Mouse (Mus musculus) hindbrain, embryonic 16.5 days (tissue): ENCODE results near the gene Nfam1. TPM values are rescaled to one million over a fixed set of nuclear protein-coding genes. Genes with fewer than 3 reads are reported as not detected.

ENCODE experiments used
- ATAC-seq: fragments of 200-750 bp; cut with Nextera tagmentation; 2 replicates; pipeline ENCODE4 v1.8.0; 2017; ENCODE audit warnings: moderate TSS enrichment, moderate library complexity
- H3K27ac ChIP-seq: fragments of 300-500 bp; sonication (generic); 2 replicates; pipeline ENCODE4 v1.5.1; 2014; ENCODE audit warnings: low read depth, mild to moderate bottlenecking, control low read depth, low read length, moderate library complexity
- H3K27me3 ChIP-seq: fragments of 300-500 bp; sonication (generic); replicated peaks from 2 replicates; pipeline ENCODE4 v1.6.1; 2014; ENCODE audit warnings: low read length; ENCODE audit not compliant: control insufficient read depth, insufficient read depth
- H3K36me3 ChIP-seq: fragments of 300-500 bp; sonication (generic); 2 replicates; pipeline ENCODE4 v1.6.1; 2014; ENCODE audit warnings: mild to moderate bottlenecking, low read length, moderate library complexity, mixed read lengths; ENCODE audit not compliant: control insufficient read depth, insufficient read depth
- H3K4me1 ChIP-seq: fragments of 300-500 bp; sonication (generic); 2 replicates; pipeline ENCODE4 v1.6.1; 2014; ENCODE audit warnings: low read depth, low read length; ENCODE audit not compliant: control insufficient read depth, insufficient read depth
- H3K4me2 ChIP-seq: fragments of 300-500 bp; sonication (generic); 2 replicates; pipeline ENCODE4 v1.6.1; 2014; ENCODE audit warnings: mild to moderate bottlenecking, low read length, control low read depth, moderate library complexity
- H3K4me3 ChIP-seq: fragments of 300-500 bp; sonication (generic); 2 replicates; pipeline ENCODE4 v1.5.1; 2014; ENCODE audit warnings: mild to moderate bottlenecking, low read length, control low read depth, moderate library complexity
- H3K9ac ChIP-seq: fragments of 300-500 bp; sonication (generic); 2 replicates; pipeline ENCODE4 v1.6.1; 2014; ENCODE audit warnings: low read depth, mild to moderate bottlenecking, control low read depth, low read length, moderate library complexity
- H3K9me3 ChIP-seq: fragments of 300-500 bp; sonication (generic); 2 replicates; pipeline ENCODE4 v1.6.1; 2014; ENCODE audit warnings: mild to moderate bottlenecking, low read length, moderate library complexity; ENCODE audit not compliant: control insufficient read depth
- WGBS: fragments of 180-500 bp; shearing (Covaris S2); extraction: QIAGEN DNeasy Blood & Tissue Kit; methylation state at CpG from one replicate; pipeline ENCODE4 v1.1.7; 2014; 5-methylcytosine and 5-hydroxymethylcytosine counted together
- polyA plus RNA-seq: library from polyadenylated mRNA; unstranded; fragments of >200 nt; fragmentation: Nextera tagmentation; extraction: Ambion mirVana; gene quantifications from 2 replicates; pipeline ENCODE4 v1.2.1, GENCODE M21; 2015

The Nfam1 gene
- polyA plus RNA-seq, 1 experiment from 2014 or later = 2.2 TPM

GRCm38 (mm10) chr15:82979531-82979930 is 53.6 kb downstream of the Nfam1 start:
- no peak overlapping the region for H3K4me3 ChIP-seq
- ATAC-seq = no peak
- H3K4me2 ChIP-seq = no peak overlapping the region
- peaks cover 2% of the 10 kb centered on the region; the same call in 1 of the 2 replicates for H3K27me3 ChIP-seq
- H3K4me1 ChIP-seq = peaks cover 29% of the 10 kb centered on the region
- 83% methylated on average over 1 of the region's 1 CpGs for WGBS
- no peaks in the 10 kb centered on the region for H3K9me3 ChIP-seq
- H3K27ac ChIP-seq = no peak overlapping the region
- no peaks in the 10 kb centered on the region for H3K36me3 ChIP-seq
- no peak overlapping the region for H3K9ac ChIP-seq

GRCm38 (mm10) chr15:82974471-82974870 is 58.6 kb downstream of the Nfam1 start:
- no peaks in the 10 kb centered on the region; the same call in 1 of the 2 replicates for H3K4me1 ChIP-seq
- peaks cover 2% of the 10 kb centered on the region; the same call in 1 of the 2 replicates for H3K27me3 ChIP-seq
- H3K9me3 ChIP-seq = no peaks in the 10 kb centered on the region
- no peak for ATAC-seq
- 42% methylated on average over 1 of the region's 1 CpGs for WGBS
- H3K4me2 ChIP-seq = no peak overlapping the region
- H3K27ac ChIP-seq = no peak overlapping the region
- no peak overlapping the region for H3K4me3 ChIP-seq
- H3K9ac ChIP-seq = no peak overlapping the region
- H3K36me3 ChIP-seq = no peaks in the 10 kb centered on the region

- Histone ChIP-seq H3K27ac (0 out of 2 replicates have a peak overlapping the region, but pooled peaks have one; percentile 55), H3K4me2 (no peak overlapping the region), H3K9ac (no peak overlapping the region), H3K9me3 (no peaks in the 10 kb centered on the region), H3K36me3 (no peaks in the 10 kb centered on the region), H3K27me3 (no peaks in the 10 kb centered on the region; the same call in none of the 2 replicates), H3K4me3 (no peak overlapping the region), H3K4me1 (peaks cover 18% of the 10 kb centered on the region)
- ATAC-seq = no peak
- 20% methylated on average over 6 of the region's 6 CpGs for WGBS
Observed at GRCm38 (mm10) chr15:82969206-82969721, 63.8 kb downstream of the Nfam1 start.

GRCm38 (mm10) chr15:82968449-82968848 is 64.7 kb downstream of the Nfam1 start:
- H3K9me3 ChIP-seq = no peaks in the 10 kb centered on the region
- H3K4me2 ChIP-seq = peak overlapping the region; percentile 50
- peaks cover 23% of the 10 kb centered on the region for H3K4me1 ChIP-seq
- peak overlapping the region; percentile 10; the same call in 1 of the 2 replicates for H3K4me3 ChIP-seq
- WGBS = 3% methylated on average over 20 of the region's 22 CpGs
- H3K9ac ChIP-seq = peak overlapping the region; percentile 44
- no peaks in the 10 kb centered on the region; the same call in none of the 2 replicates for H3K27me3 ChIP-seq
- peak; percentile 67 for ATAC-seq
- no peaks in the 10 kb centered on the region for H3K36me3 ChIP-seq
- peak overlapping the region; percentile 55; the same call in 1 of the 2 replicates for H3K27ac ChIP-seq

- peak overlapping the region; percentile 50 for H3K4me2 ChIP-seq
- peaks cover 23% of the 10 kb centered on the region for H3K4me1 ChIP-seq
- H3K27ac ChIP-seq = peak overlapping the region; percentile 55; the same call in 1 of the 2 replicates
- H3K9me3 ChIP-seq = no peaks in the 10 kb centered on the region
- no peaks in the 10 kb centered on the region; the same call in none of the 2 replicates for H3K27me3 ChIP-seq
- no peak overlapping the region for H3K4me3 ChIP-seq
- no peak overlapping the region for H3K9ac ChIP-seq
- 0 out of 2 replicates have a peak, but pooled peaks have one; percentile 9 for ATAC-seq
- WGBS = 27% methylated on average over 6 of the region's 6 CpGs
- H3K36me3 ChIP-seq = no peaks in the 10 kb centered on the region
Observed at GRCm38 (mm10) chr15:82967947-82968346, 65.2 kb downstream of the Nfam1 start.

GRCm38 (mm10) chr15:82964266-82964825 is 68.8 kb downstream of the Nfam1 start:
- Histone ChIP-seq H3K36me3 (no peaks in the 10 kb centered on the region), H3K4me1 (peaks cover 58% of the 10 kb centered on the region), H3K9me3 (no peaks in the 10 kb centered on the region), H3K9ac (peak overlapping the region; percentile 80; the same call in 1 of the 2 replicates), H3K4me2 (peak overlapping the region; percentile 75), H3K27me3 (no peaks in the 10 kb centered on the region; the same call in none of the 2 replicates), H3K27ac (peak overlapping the region; percentile 85), H3K4me3 (peak overlapping the region; percentile 69)
- ATAC-seq = no peak
- WGBS = 57% methylated on average over 14 of the region's 14 CpGs

GRCm38 (mm10) chr15:82963556-82964156 is 69.5 kb downstream of the Nfam1 start:
- peak; percentile 7; the same call in 1 of the 2 replicates for ATAC-seq

GRCm38 (mm10) chr15:82963090-82963489 is 70.0 kb downstream of the Nfam1 start:
- Histone ChIP-seq H3K36me3 (no peaks in the 10 kb centered on the region), H3K27ac (peak overlapping the region; percentile 85), H3K9ac (peak overlapping the region; percentile 80), H3K9me3 (no peaks in the 10 kb centered on the region), H3K27me3 (no peaks in the 10 kb centered on the region; the same call in none of the 2 replicates), H3K4me3 (peak overlapping the region; percentile 69), H3K4me2 (peak overlapping the region; percentile 75), H3K4me1 (peaks cover 60% of the 10 kb centered on the region)
- 4% methylated on average over 37 of the region's 39 CpGs for WGBS
- ATAC-seq = no peak

More at GRCm38 (mm10) chr15:82963556-82964156, 69.5 kb downstream of the Nfam1 start:
- 1% methylated on average over 23 of the region's 82 CpGs for WGBS
- Histone ChIP-seq H3K27ac (peak overlapping the region; percentile 85), H3K9me3 (no peaks in the 10 kb centered on the region), H3K4me2 (peak overlapping the region; percentile 75), H3K4me3 (peak overlapping the region; percentile 69), H3K27me3 (no peaks in the 10 kb centered on the region; the same call in none of the 2 replicates), H3K36me3 (no peaks in the 10 kb centered on the region), H3K4me1 (peaks cover 60% of the 10 kb centered on the region), H3K9ac (peak overlapping the region; percentile 80)

GRCm38 (mm10) chr15:82962536-82962935 is 70.6 kb downstream of the Nfam1 start:
- Histone ChIP-seq H3K27me3 (no peaks in the 10 kb centered on the region; the same call in none of the 2 replicates), H3K4me3 (peak overlapping the region; percentile 69), H3K36me3 (no peaks in the 10 kb centered on the region), H3K4me2 (peak overlapping the region; percentile 75), H3K9me3 (no peaks in the 10 kb centered on the region), H3K9ac (peak overlapping the region; percentile 80), H3K27ac (peak overlapping the region; percentile 85), H3K4me1 (peaks cover 59% of the 10 kb centered on the region)
- ATAC-seq = no peak
- 32% methylated on average over 4 of the region's 4 CpGs for WGBS
